Mouse (Mus musculus): ENCODE measurements around the gene Psg19.

Gene Psg19

GRCm38 (mm10) chr7:18746189-18746860 is 52.0 kb downstream of the Psg19 start:
- DNase-seq (ENCODE audit: low read depth in 1 of 2, low spot score in 2 of 2), result no peak

Data from monocyte, adult 2 months (primary cell).